Mouse (Mus musculus): ENCODE results near the gene 9330182L06Rik. TPM values are rescaled to one million over a fixed set of nuclear protein-coding genes. Genes with fewer than 3 reads are reported as not detected.

Gene 9330182L06Rik
- polyA plus RNA-seq, 1 experiment from 2014 or later = 27.1 TPM

DNA sequence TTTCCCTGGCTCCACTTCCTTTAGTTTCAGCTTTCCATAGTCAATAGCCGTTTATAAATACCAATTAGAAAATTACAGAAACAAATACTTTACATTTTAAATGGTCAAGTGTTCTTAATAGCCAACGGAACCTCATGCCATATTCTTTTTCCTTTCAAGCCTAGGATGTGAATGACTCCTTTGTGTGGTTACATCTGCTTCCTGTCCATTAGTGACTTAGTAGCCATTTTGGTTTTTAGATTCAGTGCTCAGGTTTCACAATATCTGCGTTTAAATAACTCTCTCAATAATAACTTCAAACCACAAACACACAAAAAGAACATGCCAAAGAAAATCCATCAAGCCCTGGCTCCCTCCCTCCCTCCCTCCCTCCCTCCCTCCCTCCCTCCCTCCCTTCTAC is 162.8 kb downstream of the 9330182L06Rik start:
- Histone ChIP-seq H3K4me3 (replicated peaks) (no peak overlapping the region), H3K36me3 (no peaks in the 10 kb centered on the region; the same call in 1 of the 2 replicates), H3K9me3 (replicated peaks) (no peaks in the 10 kb centered on the region), H3K4me1 (no peaks in the 10 kb centered on the region), H3K9ac (replicated peaks) (no peak overlapping the region), H3K27ac (replicated peaks) (no peak overlapping the region), H3K4me2 (no peak overlapping the region), H3K27me3 (replicated peaks) (no peaks in the 10 kb centered on the region)
- no peak for ATAC-seq (ENCODE audit: low FRiP score)
- 72% methylated on average over 3 of the region's 3 CpGs for whole genome bisulfite sequencing

DNA sequence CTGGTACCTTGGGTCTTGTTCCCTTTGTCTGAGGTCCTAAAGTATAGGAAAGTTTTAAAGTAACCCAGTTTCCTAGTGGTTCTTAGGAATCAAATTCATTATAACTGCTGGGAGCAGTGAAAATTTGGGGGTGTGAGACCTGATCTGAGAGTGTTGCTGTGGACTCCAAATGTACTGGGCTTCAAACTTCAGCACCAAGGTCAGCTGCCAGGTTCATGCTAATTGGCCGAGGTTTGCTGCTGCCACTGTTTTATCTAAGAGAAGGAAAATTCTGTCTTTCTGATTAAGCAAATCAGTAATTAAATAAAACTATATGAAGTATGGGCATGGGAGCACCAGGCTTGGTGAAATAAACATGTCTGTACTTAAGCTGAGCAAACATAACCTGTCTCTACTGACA is 180.2 kb downstream of the 9330182L06Rik start:
- Histone ChIP-seq H3K4me1 (no peaks in the 10 kb centered on the region), H3K36me3 (no peaks in the 10 kb centered on the region), H3K9me3 (replicated peaks) (no peaks in the 10 kb centered on the region), H3K27ac (replicated peaks) (no peak overlapping the region), H3K27me3 (replicated peaks) (no peaks in the 10 kb centered on the region), H3K9ac (replicated peaks) (no peak overlapping the region), H3K4me2 (no peak overlapping the region), H3K4me3 (replicated peaks) (no peak overlapping the region)
- no peak for ATAC-seq (ENCODE audit: low FRiP score)
- WGBS = 20% methylated on average over 1 of the region's 1 CpGs

DNA sequence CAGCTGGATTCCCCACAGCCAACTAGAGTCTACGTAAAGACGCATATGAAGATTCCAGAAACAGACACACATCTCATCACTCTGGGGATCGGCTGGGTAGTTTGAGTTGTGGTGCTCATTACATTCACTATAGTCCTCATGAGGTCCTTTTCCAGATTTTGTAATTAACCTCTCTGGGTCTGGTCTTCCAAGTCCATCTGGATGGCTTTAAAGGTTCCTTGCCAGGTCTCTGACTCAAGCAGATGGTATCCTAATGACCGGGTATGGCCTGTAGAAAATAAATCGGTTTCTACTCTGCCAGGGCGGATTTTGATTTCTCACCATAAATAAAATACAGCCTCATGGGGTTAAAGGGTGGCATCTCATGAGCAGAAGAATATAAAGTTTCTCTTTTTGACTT is 183.0 kb downstream of the 9330182L06Rik start:
- H3K27ac ChIP-seq (replicated peaks) = no peak overlapping the region
- 84% methylated on average over 6 of the region's 6 CpGs for WGBS
- no peaks in the 10 kb centered on the region for H3K27me3 ChIP-seq (replicated peaks)
- no peak for ATAC-seq (ENCODE audit: low FRiP score)
- no peaks in the 10 kb centered on the region for H3K9me3 ChIP-seq (replicated peaks)
- no peak overlapping the region for H3K4me2 ChIP-seq
- H3K4me1 ChIP-seq = no peaks in the 10 kb centered on the region
- no peak overlapping the region for H3K9ac ChIP-seq (replicated peaks)
- no peaks in the 10 kb centered on the region for H3K36me3 ChIP-seq
- H3K4me3 ChIP-seq (replicated peaks) = no peak overlapping the region

DNA sequence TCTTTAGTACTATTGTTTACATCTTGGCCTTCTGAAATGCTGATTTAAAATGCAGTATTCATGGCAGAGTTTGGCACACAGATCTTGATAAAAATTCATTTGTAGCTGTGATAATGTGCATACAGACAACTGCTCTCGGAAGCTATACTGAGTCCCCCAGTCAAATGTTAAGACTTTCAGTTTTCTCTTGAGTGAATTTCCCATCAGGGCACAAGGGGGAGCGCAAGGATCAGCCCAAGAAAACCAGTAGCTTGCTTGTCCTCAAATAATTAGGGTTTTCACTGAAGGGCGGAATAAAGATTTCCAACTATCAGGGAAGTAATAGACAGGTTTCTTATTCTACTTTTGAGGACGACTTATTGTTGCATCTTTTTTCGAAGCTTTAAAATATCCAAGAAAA is 183.7 kb downstream of the 9330182L06Rik start:
- 69% methylated on average over 5 of the region's 5 CpGs for WGBS
- Histone ChIP-seq H3K4me2 (no peak overlapping the region), H3K9me3 (replicated peaks) (no peaks in the 10 kb centered on the region), H3K27me3 (replicated peaks) (no peaks in the 10 kb centered on the region), H3K4me3 (replicated peaks) (no peak overlapping the region), H3K4me1 (no peaks in the 10 kb centered on the region), H3K9ac (replicated peaks) (no peak overlapping the region), H3K27ac (replicated peaks) (no peak overlapping the region), H3K36me3 (no peaks in the 10 kb centered on the region)
- ATAC-seq (ENCODE audit: low FRiP score) = no peak

DNA sequence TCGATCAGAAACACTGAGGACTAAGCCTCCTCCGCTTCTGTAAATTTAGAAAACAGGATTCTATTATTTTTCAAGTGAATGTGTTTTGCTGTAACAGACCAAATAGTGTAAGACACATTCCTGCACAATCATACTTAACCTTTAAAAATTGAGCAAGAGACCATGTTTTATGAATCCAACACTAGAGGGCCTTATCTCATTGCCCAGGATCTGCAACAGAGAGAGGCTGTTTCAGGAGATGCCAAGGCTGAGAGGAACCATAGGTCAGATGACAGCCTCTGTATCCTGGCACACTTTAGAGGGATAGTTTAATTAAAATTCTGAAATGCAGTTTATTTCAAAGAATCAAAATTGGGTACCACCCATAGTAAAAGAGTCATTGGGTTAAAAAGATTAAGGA is 187.4 kb downstream of the 9330182L06Rik start:
- Histone ChIP-seq H3K27ac (replicated peaks) (no peak overlapping the region), H3K36me3 (no peaks in the 10 kb centered on the region), H3K9ac (replicated peaks) (no peak overlapping the region), H3K4me3 (replicated peaks) (no peak overlapping the region), H3K4me2 (no peak overlapping the region), H3K27me3 (replicated peaks) (no peaks in the 10 kb centered on the region), H3K9me3 (replicated peaks) (no peaks in the 10 kb centered on the region), H3K4me1 (no peaks in the 10 kb centered on the region)
- 94% methylated on average over 2 of the region's 2 CpGs for WGBS
- no peak for ATAC-seq (ENCODE audit: low FRiP score)

DNA sequence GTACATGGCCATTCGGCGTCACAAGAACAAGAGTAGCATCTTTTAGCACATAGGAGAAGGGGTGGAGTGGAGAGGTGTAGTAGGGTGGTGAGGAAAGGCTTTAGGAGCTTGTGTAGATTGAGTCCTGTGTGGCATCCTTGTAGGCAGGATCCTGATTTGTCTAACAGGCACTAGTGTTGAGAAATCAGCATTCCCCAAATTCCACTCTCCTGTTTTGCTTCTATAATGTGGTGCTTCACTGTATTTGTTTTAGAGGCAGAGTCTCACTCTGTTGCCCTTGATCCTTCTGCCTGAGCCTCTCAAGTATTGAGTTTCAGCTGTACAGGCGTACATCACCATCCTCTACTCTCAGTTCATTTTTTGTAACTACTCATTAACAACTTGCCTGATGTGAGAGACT is 211.7 kb downstream of the 9330182L06Rik start:
- Histone ChIP-seq H3K4me2 (no peak overlapping the region), H3K9me3 (replicated peaks) (no peaks in the 10 kb centered on the region), H3K4me1 (no peaks in the 10 kb centered on the region), H3K27me3 (replicated peaks) (no peaks in the 10 kb centered on the region), H3K4me3 (replicated peaks) (no peak overlapping the region), H3K27ac (replicated peaks) (no peak overlapping the region), H3K36me3 (no peaks in the 10 kb centered on the region), H3K9ac (replicated peaks) (no peak overlapping the region)
- WGBS = 89% methylated on average over 3 of the region's 3 CpGs
- no peak for ATAC-seq (ENCODE audit: low FRiP score)

DNA sequence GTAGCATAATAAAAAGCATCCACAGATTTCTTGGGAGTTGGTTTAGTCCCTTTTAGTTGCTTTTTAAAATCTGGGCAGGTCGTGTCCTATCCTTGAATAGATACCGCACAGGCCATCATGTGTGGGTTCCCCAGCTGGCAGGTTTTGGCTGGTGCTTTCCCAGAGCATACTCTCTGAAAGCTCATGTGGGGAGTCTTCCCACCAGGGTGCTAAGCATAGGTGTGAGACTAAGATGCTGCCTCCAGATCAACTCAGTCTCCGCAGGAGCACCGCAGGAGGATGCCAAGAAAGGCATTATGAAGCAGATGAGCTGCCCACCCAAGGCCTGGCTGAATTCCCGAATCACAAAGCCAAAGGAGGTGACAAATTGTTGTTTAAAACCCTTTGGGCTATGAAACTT is 229.5 kb downstream of the 9330182L06Rik start:
- Histone ChIP-seq H3K9ac (replicated peaks) (no peak overlapping the region), H3K27ac (replicated peaks) (no peak overlapping the region), H3K4me1 (no peaks in the 10 kb centered on the region), H3K36me3 (no peaks in the 10 kb centered on the region), H3K27me3 (replicated peaks) (no peaks in the 10 kb centered on the region), H3K4me2 (no peak overlapping the region), H3K4me3 (replicated peaks) (no peak overlapping the region), H3K9me3 (replicated peaks) (no peaks in the 10 kb centered on the region)
- 34% methylated on average over 5 of the region's 5 CpGs for WGBS
- no peak for ATAC-seq (ENCODE audit: low FRiP score)

DNA sequence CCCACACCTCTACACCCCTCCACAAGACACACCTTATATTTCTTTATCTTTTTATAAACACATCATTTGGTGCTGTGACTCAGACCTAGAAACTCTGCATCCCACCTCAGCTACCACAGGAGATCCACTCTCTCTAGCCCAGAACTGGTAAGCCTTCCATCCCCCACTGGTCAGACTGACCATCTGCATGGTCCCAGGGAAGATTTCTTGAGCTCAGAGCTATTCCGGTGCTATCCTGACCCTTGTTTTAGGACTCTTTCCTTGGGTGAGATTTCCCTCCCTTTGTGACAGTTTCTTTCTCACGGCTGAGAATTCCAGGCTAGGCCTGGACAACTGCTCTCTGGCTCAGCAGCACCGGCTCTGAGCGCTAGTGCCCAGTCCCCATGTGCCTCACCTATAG is 231.3 kb downstream of the 9330182L06Rik start:
- Histone ChIP-seq H3K4me3 (replicated peaks) (no peak overlapping the region), H3K9ac (replicated peaks) (no peak overlapping the region), H3K9me3 (replicated peaks) (no peaks in the 10 kb centered on the region), H3K36me3 (no peaks in the 10 kb centered on the region), H3K27me3 (replicated peaks) (no peaks in the 10 kb centered on the region), H3K4me1 (no peaks in the 10 kb centered on the region), H3K4me2 (no peak overlapping the region), H3K27ac (replicated peaks) (no peak overlapping the region)
- no peak for ATAC-seq (ENCODE audit: low FRiP score)
- WGBS = 72% methylated on average over 4 of the region's 4 CpGs

DNA sequence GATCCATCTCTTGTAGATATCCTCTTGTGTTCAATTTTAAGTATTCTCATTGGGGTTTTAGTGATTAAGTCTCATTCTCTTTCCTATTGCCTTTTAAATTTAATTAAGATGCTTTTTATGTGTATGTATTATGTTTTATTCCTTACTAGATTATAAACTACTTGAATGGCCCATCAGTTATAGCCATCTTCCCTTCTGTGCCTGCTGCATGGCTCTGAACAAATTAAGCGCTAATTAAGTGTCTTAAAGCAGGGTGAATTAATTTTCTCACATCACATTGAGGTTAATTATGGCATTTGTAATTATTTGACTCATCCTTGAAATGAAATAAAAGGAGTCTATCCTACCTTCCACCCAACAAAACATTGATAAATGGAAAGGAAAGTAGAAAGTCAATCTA is 245.1 kb downstream of the 9330182L06Rik start:
- 80% methylated on average over 1 of the region's 1 CpGs for WGBS
- Histone ChIP-seq H3K4me1 (no peaks in the 10 kb centered on the region), H3K27ac (replicated peaks) (no peak overlapping the region), H3K9ac (replicated peaks) (no peak overlapping the region), H3K27me3 (replicated peaks) (no peaks in the 10 kb centered on the region), H3K4me2 (no peak overlapping the region), H3K36me3 (no peaks in the 10 kb centered on the region; the same call in 1 of the 2 replicates), H3K9me3 (replicated peaks) (no peaks in the 10 kb centered on the region), H3K4me3 (replicated peaks) (no peak overlapping the region)
- no peak for ATAC-seq (ENCODE audit: low FRiP score)

DNA sequence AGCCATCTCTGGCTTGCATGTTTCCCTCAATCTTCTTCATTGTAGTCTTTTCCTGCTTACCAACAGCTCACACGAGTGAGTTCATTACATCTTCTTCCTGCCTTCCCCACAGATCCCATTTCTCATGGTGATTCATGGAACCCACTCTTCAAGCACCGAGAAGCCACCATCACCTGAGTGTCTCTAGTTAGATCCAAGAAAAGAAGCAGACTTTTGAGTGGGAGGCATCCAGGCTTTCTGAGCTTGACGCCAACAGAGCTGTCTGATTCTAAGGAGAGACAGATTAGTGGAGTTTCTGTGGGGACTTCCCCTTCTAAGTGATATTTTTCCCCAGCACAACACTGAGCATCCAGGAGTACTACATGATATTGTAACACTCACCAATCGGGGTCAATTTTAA is 259.6 kb downstream of the 9330182L06Rik start:
- Histone ChIP-seq H3K36me3 (no peaks in the 10 kb centered on the region), H3K4me2 (no peak overlapping the region), H3K27ac (replicated peaks) (no peak overlapping the region), H3K9me3 (replicated peaks) (no peaks in the 10 kb centered on the region), H3K4me3 (replicated peaks) (no peak overlapping the region), H3K4me1 (no peaks in the 10 kb centered on the region), H3K27me3 (replicated peaks) (no peaks in the 10 kb centered on the region), H3K9ac (replicated peaks) (no peak overlapping the region)
- 89% methylated on average over 4 of the region's 4 CpGs for WGBS
- no peak for ATAC-seq (ENCODE audit: low FRiP score)

MicroRNAs within 50 kb of the gene (microRNA counts, 519-probe panel; counts per million panel counts)
- microRNA mmu-miR-879 = 1,077 counts per million, percentile 6 among the panel's probes with 10 or more counts

Small RNA genes lying within 50 kb of the gene (microRNA-seq; reads per million reads assigned to microRNA genes)
- gene Mir879 = 12.8 reads per million, percentile 28 among the genes with 10 or more reads in this experiment

Other genes with a start within 250 kb of the 9330182L06Rik start
- gene Tmem243, start 165.4 kb upstream of the 9330182L06Rik start, polyA plus RNA-seq (2015; fragmentation: Nextera tagmentation; extraction: Ambion mirVana) = 11.5 and 12.7 TPM in 2 replicates
- 49.7 and 52.7 TPM in 2 replicates for gene Dmtf1, start 104.3 kb upstream of the 9330182L06Rik start, polyA plus RNA-seq (2015; fragmentation: Nextera tagmentation; extraction: Ambion mirVana)